ENCODE assay signal across 8 mouse cellular contexts in genomic region chr7:47008168-47008993, GRCm38 (mm10). TPM values are rescaled to one million over a fixed set of nuclear protein-coding genes. Genes with fewer than 3 reads are reported as not detected.
DNase-seq lines count a peak whose midpoint lies in the region; ATAC-seq and TF ChIP-seq lines count a peak whose summit lies in the region.

Gene Spty2d1, minus strand, starts transcription at chr7:47008411.

- WGBS in bone marrow, adult 2 months, result under 1% methylated on average over 57 of the region's 57 CpGs
- under 1% methylated on average over 57 of the region's 57 CpGs for WGBS in embryonic facial prominence, embryonic 15.5 days
- WGBS in limb, embryonic 14.5 days, result under 1% methylated on average over 57 of the region's 57 CpGs
- WGBS in midbrain, postnatal 0 days, result 1% methylated on average over 57 of the region's 57 CpGs

- DNase-seq in 416B (ENCODE audit: low read depth), result peak; percentile 100
- DNase-seq in heart, adult 8-10 months (ENCODE audit: low spot score), result peak; percentile 100
- DNase-seq in kidney, adult 9 months, result peak; percentile 99
- peak; percentile 99 for DNase-seq in limb, embryonic 14.5 days (ENCODE audit: low spot score)
- DNase-seq in midbrain, postnatal 0 days (ENCODE audit: low spot score), result peak; percentile 100
- peak; percentile 97 to 98 for DNase-seq in spleen, postnatal 14 days (ENCODE audit: low spot score in 2 of 2)

- TF ChIP-seq CTCF in bone marrow, adult 2 months (IDR thresholded peaks at IDR 0.05; ENCODE audit: control insufficient read depth, insufficient read depth, low read length), result no peak
- no peak for TF ChIP-seq CTCF in midbrain, postnatal 0 days (IDR thresholded peaks at IDR 0.05)

- TF ChIP-seq POLR2A in bone marrow, adult 2 months (IDR thresholded peaks at IDR 0.05; ENCODE audit: borderline replicate concordance, control insufficient read depth, low read depth, low read length), result peak; percentile 88
- peak; percentile 84; the same call in 1 of the 2 replicates for TF ChIP-seq POLR2A in limb, embryonic 14.5 days (IDR thresholded peaks at IDR 0.05; ENCODE audit: borderline replicate concordance, extremely low read depth, insufficient read depth, insufficient read length)

- H3K27ac ChIP-seq in bone marrow, adult 2 months (ENCODE audit: control insufficient read depth, insufficient read depth, low read depth, low read length, poor library complexity), result peak within 1 kb of the TSS; percentile 88
- H3K27ac ChIP-seq in embryonic facial prominence, embryonic 15.5 days (replicated peaks), result peak within 1 kb of the TSS; percentile 97
- peak within 1 kb of the TSS; percentile 86 for H3K27ac ChIP-seq in limb, embryonic 14.5 days (replicated peaks; ENCODE audit: low read depth, low read length)
- peak within 1 kb of the TSS; percentile 84 for H3K27ac ChIP-seq in midbrain, postnatal 0 days (ENCODE audit: low read depth, low read length)

- peak within 1 kb of the TSS; percentile 77 for H3K9ac ChIP-seq in embryonic facial prominence, embryonic 15.5 days
- H3K9ac ChIP-seq in limb, embryonic 14.5 days (ENCODE audit: low read depth, low read length, severe bottlenecking), result peak within 1 kb of the TSS; percentile 77
- peak within 1 kb of the TSS; percentile 68 for H3K9ac ChIP-seq in midbrain, postnatal 0 days (replicated peaks; ENCODE audit: low read length, poor library complexity, severe bottlenecking)

- H3K27me3 ChIP-seq in embryonic facial prominence, embryonic 15.5 days, result no peaks in the 10 kb centered on the region
- H3K27me3 ChIP-seq in limb, embryonic 14.5 days (ENCODE audit: control insufficient read depth, insufficient read depth, low read length), result no peaks in the 10 kb centered on the region
- H3K27me3 ChIP-seq in midbrain, postnatal 0 days (ENCODE audit: insufficient read depth, low read length), result no peaks in the 10 kb centered on the region

- H3K4me2 ChIP-seq in embryonic facial prominence, embryonic 15.5 days (replicated peaks), result peak within 1 kb of the TSS; percentile 85
- H3K4me2 ChIP-seq in limb, embryonic 14.5 days (replicated peaks; ENCODE audit: low read depth, low read length, severe bottlenecking), result peak within 1 kb of the TSS; percentile 85
- H3K4me2 ChIP-seq in midbrain, postnatal 0 days (ENCODE audit: low read depth, low read length, poor library complexity, severe bottlenecking), result peak within 1 kb of the TSS; percentile 73

- no peaks in the 10 kb centered on the region for H3K9me3 ChIP-seq in embryonic facial prominence, embryonic 15.5 days (replicated peaks)
- H3K9me3 ChIP-seq in limb, embryonic 14.5 days (ENCODE audit: control insufficient read depth, low read length), result no peaks in the 10 kb centered on the region
- H3K9me3 ChIP-seq in midbrain, postnatal 0 days (ENCODE audit: low read length), result no peaks in the 10 kb centered on the region

- H3K4me3 ChIP-seq in bone marrow, adult 2 months (replicated peaks; ENCODE audit: control insufficient read depth, low read depth, low read length), result peak within 1 kb of the TSS; percentile 91
- peak within 1 kb of the TSS; percentile 77 for H3K4me3 ChIP-seq in embryonic facial prominence, embryonic 15.5 days (replicated peaks)
- peak within 1 kb of the TSS; percentile 71 for H3K4me3 ChIP-seq in limb, embryonic 14.5 days (replicated peaks; ENCODE audit: low read length)
- H3K4me3 ChIP-seq in midbrain, postnatal 0 days (ENCODE audit: low read depth, low read length), result peak within 1 kb of the TSS; percentile 69

- peaks cover 4% of the 10 kb centered on the region; the same call in 1 of the 2 replicates for H3K4me1 ChIP-seq in bone marrow, adult 2 months (ENCODE audit: control insufficient read depth, insufficient read depth, low read length)
- H3K4me1 ChIP-seq in embryonic facial prominence, embryonic 15.5 days, result peaks cover 34% of the 10 kb centered on the region
- H3K4me1 ChIP-seq in limb, embryonic 14.5 days (ENCODE audit: control insufficient read depth, insufficient read depth, low read length), result peaks cover 19% of the 10 kb centered on the region
- H3K4me1 ChIP-seq in midbrain, postnatal 0 days (ENCODE audit: insufficient read depth, low read length), result peaks cover 6% of the 10 kb centered on the region

- no peaks in the 10 kb centered on the region for H3K36me3 ChIP-seq in embryonic facial prominence, embryonic 15.5 days
- no peaks in the 10 kb centered on the region; the same call in 1 of the 2 replicates for H3K36me3 ChIP-seq in limb, embryonic 14.5 days (ENCODE audit: control insufficient read depth, insufficient read depth, low read length)
- H3K36me3 ChIP-seq in midbrain, postnatal 0 days (ENCODE audit: insufficient read depth, low read length), result no peaks in the 10 kb centered on the region

- peak; percentile 96 for ATAC-seq in embryonic facial prominence, embryonic 15.5 days (ENCODE audit: insufficient number of reproducible peaks, low FRiP score, low TSS enrichment, low read depth)
- ATAC-seq in limb, embryonic 14.5 days (ENCODE audit: low FRiP score, low read depth), result peak; percentile 95
- peak; percentile 97 for ATAC-seq in midbrain, postnatal 0 days (ENCODE audit: low FRiP score)

RNA-seq across cellular contexts. Expression of gene Spty2d1, which starts in this region (rescaled TPM):
- 6.9 and 12.9 TPM in 2 replicates for polyA plus RNA-seq in bone marrow, adult 2 months (2011; ENCODE audit: insufficient read depth, insufficient read length, low replicate concordance, missing spikeins)
- 20.5 and 21.3 TPM in 2 replicates for polyA plus RNA-seq in embryonic facial prominence, embryonic 15.5 days (2015; fragmentation: Nextera tagmentation; extraction: Ambion mirVana)
- total RNA-seq in heart, adult 8-10 months (2022), result 1 to 10 TPM; 5.7 to 6.4 (median 6.2) TPM
- 12.5 and 12.8 TPM in 2 replicates for polyA plus RNA-seq in limb, embryonic 14.5 days (2012; rRNA removed)
- 19.6 and 20.6 TPM in 2 replicates for polyA plus RNA-seq in limb, embryonic 14.5 days (2014; fragmentation: Nextera tagmentation; extraction: Ambion mirVana)
- 8.8 and 10.7 TPM in 2 replicates for total RNA-seq in midbrain, postnatal 0 days (2014; rRNA removed)
- polyA plus RNA-seq in midbrain, postnatal 0 days (2015; fragmentation: Nextera tagmentation; extraction: Ambion mirVana), result 3.8 and 4.7 TPM in 2 replicates

Comparison
In these comparisons a context has a peak if more than half of its experiments do, and no peak if none do; other contexts are left out.
1. Peak in every context shown above with its lines: DNase-seq, ATAC-seq, H3K4me3 ChIP-seq and H3K27ac ChIP-seq.